Mouse (Mus musculus): ENCODE measurements around the gene Tnfrsf9. TPM values are rescaled to one million over a fixed set of nuclear protein-coding genes. Genes with fewer than 3 reads are reported as not detected.

Gene Tnfrsf9
- polyA plus RNA-seq, 1 experiment from 2014 or later: 0.12 TPM

- WGBS: 40% methylated on average over 6 of the region's 6 CpGs
- H3K27ac ChIP-seq (ENCODE audit: low read depth): no peak overlapping the region
- H3K9ac ChIP-seq: no peak overlapping the region
- no peak overlapping the region for H3K4me3 ChIP-seq (ENCODE audit: low read depth, low read length)
- H3K36me3 ChIP-seq (ENCODE audit: insufficient read depth): no peaks in the 10 kb centered on the region
- H3K4me2 ChIP-seq: no peak overlapping the region
- DNase-seq (peak; percentile 65), ATAC-seq (ENCODE audit: insufficient read depth) (no peak)
- H3K4me1 ChIP-seq (ENCODE audit: insufficient read depth): no peaks in the 10 kb centered on the region
- H3K9me3 ChIP-seq (ENCODE audit: low read depth, low read length): no peaks in the 10 kb centered on the region
- no peaks in the 10 kb centered on the region for H3K27me3 ChIP-seq (ENCODE audit: insufficient read depth, low read length)
- peak; percentile 49 for TF ChIP-seq CTCF (IDR thresholded peaks at IDR 0.05; ENCODE audit: low read depth)
Measured at GRCm38 (mm10) chr4:150990148-150990547, 75.8 kb downstream of the Tnfrsf9 start.

Other genes starting within 250 kb of the Tnfrsf9 start
- gene Errfi1, start 60.6 kb upstream of the Tnfrsf9 start, polyA plus RNA-seq (2014; fragmentation: Nextera tagmentation; extraction: Ambion mirVana): 41.5 and 48.3 TPM in 2 replicates
- gene Park7, start 125 bp upstream of the Tnfrsf9 start, polyA plus RNA-seq (2014; fragmentation: Nextera tagmentation; extraction: Ambion mirVana): 477 and 500 TPM in 2 replicates
- not detected in 2 replicates for gene Uts2, start 82.5 kb downstream of the Tnfrsf9 start, polyA plus RNA-seq (2014; fragmentation: Nextera tagmentation; extraction: Ambion mirVana)
- gene Per3, start 130.1 kb downstream of the Tnfrsf9 start, polyA plus RNA-seq (2014; fragmentation: Nextera tagmentation; extraction: Ambion mirVana): 8.0 and 8.9 TPM in 2 replicates
- 93.4 and 98.6 TPM in 2 replicates for gene Vamp3, start 143.4 kb downstream of the Tnfrsf9 start, polyA plus RNA-seq (2014; fragmentation: Nextera tagmentation; extraction: Ambion mirVana)
- not detected in 2 replicates for gene Gm13090, start 175.0 kb downstream of the Tnfrsf9 start, polyA plus RNA-seq (2014; fragmentation: Nextera tagmentation; extraction: Ambion mirVana)